Comparison of ENCODE assay signal across 13 mouse cellular contexts in genomic region chr7:115706141-115706540, GRCm38 (mm10).
DNase-seq lines count a peak whose midpoint lies in the region; ATAC-seq lines count a peak whose summit lies in the region.
"Had no signal": no experiment of that assay in that cellular context is flagged by ENCODE, and none has a peak within 500 bp of the region (broad histone marks: within the 10 kb centered on the region; RNA-seq: fewer than 3 reads in every experiment).

No protein-coding gene starts in this region.

- no peak overlapping the region for H3K4me2 ChIP-seq in neural tube, embryonic 15.5 days
- peak overlapping the region; percentile 26 for H3K4me2 ChIP-seq in heart, embryonic 14.5 days (ENCODE audit: low read length)
- no peak overlapping the region for H3K4me2 ChIP-seq in liver, embryonic 12.5 days
- H3K4me2 ChIP-seq: hindbrain, embryonic 13.5 days had no signal

- H3K27ac ChIP-seq in heart, embryonic 10.5 days = peak overlapping the region; percentile 29; the same call in 1 of the 2 replicates
- H3K27ac ChIP-seq in neural tube, embryonic 15.5 days (replicated peaks) = peak overlapping the region; percentile 28; the same call in 1 of the 2 replicates
- H3K27ac ChIP-seq in heart, embryonic 14.5 days (replicated peaks in 1 of 2; ENCODE audit: control insufficient read depth in 1 of 2, insufficient read depth in 1 of 2, low read depth in 2 of 2, low read length in 2 of 2) = peak overlapping the region; percentile 45 to 49
- no peak overlapping the region for H3K27ac ChIP-seq in liver, embryonic 12.5 days
- H3K27ac ChIP-seq: hindbrain, embryonic 13.5 days had no signal

- peak; percentile 76 for DNase-seq in heart, embryonic 10.5 days (ENCODE audit: low spot score)
- DNase-seq in heart, adult 11 months = no peak
- no peak for DNase-seq in neural tube, embryonic 10.5 days (ENCODE audit: extremely low spot score, low spot score)
- DNase-seq in lung, postnatal 25 days (ENCODE audit: low spot score) = peak; percentile 1
- no peak for DNase-seq in spleen, adult 18-20 months
- DNase-seq: cerebellum, postnatal 10 days; kidney, adult 9 months; thymus, postnatal 36 days had no signal

- H3K27me3 ChIP-seq in heart, embryonic 10.5 days (ENCODE audit: insufficient read depth, poor library complexity, severe bottlenecking) = no peaks in the 10 kb centered on the region
- no peaks in the 10 kb centered on the region for H3K27me3 ChIP-seq in neural tube, embryonic 15.5 days (replicated peaks)
- no peaks in the 10 kb centered on the region for H3K27me3 ChIP-seq in heart, embryonic 14.5 days (ENCODE audit: control insufficient read depth, insufficient read depth, low read length)
- no peaks in the 10 kb centered on the region for H3K27me3 ChIP-seq in liver, embryonic 12.5 days (replicated peaks)
- H3K27me3 ChIP-seq: hindbrain, embryonic 13.5 days had no signal

- 6% methylated on average over 2 of the region's 2 CpGs for WGBS in heart, embryonic 10.5 days
- 23% methylated on average over 2 of the region's 2 CpGs for WGBS in neural tube, embryonic 15.5 days
- WGBS in heart, embryonic 14.5 days = 5% methylated on average over 2 of the region's 2 CpGs
- WGBS in liver, embryonic 12.5 days (ENCODE audit: insufficient replicate concordance) = 48% methylated on average over 2 of the region's 2 CpGs

- peaks cover 31% of the 10 kb centered on the region for H3K4me1 ChIP-seq in heart, embryonic 10.5 days
- H3K4me1 ChIP-seq in neural tube, embryonic 15.5 days = no peaks in the 10 kb centered on the region
- H3K4me1 ChIP-seq in heart, embryonic 14.5 days (ENCODE audit: control insufficient read depth in 2 of 2, insufficient read depth in 2 of 2, low read length in 2 of 2) = peaks cover 8 to 24% of the 10 kb centered on the region in 2 experiments
- no peaks in the 10 kb centered on the region for H3K4me1 ChIP-seq in liver, embryonic 12.5 days
- H3K4me1 ChIP-seq: hindbrain, embryonic 13.5 days; megakaryocyte, embryonic 14.5 days had no signal

- no peak overlapping the region for H3K4me3 ChIP-seq in heart, embryonic 10.5 days
- H3K4me3 ChIP-seq in neural tube, embryonic 15.5 days (replicated peaks) = no peak overlapping the region
- no peak overlapping the region for H3K4me3 ChIP-seq in heart, embryonic 14.5 days (ENCODE audit: control insufficient read depth in 1 of 2, insufficient read depth in 1 of 2, low read depth in 1 of 2, low read length in 2 of 2)
- H3K4me3 ChIP-seq in liver, embryonic 12.5 days = no peak overlapping the region
- H3K4me3 ChIP-seq: hindbrain, embryonic 13.5 days; megakaryocyte, embryonic 14.5 days had no signal

- ATAC-seq in neural tube, embryonic 15.5 days (ENCODE audit: low FRiP score) = no peak
- no peak for ATAC-seq in heart, embryonic 14.5 days (ENCODE audit: insufficient number of reproducible peaks, insufficient read depth, low FRiP score, low read depth)
- ATAC-seq in liver, embryonic 12.5 days = no peak

- H3K36me3 ChIP-seq in heart, embryonic 10.5 days = no peaks in the 10 kb centered on the region
- no peaks in the 10 kb centered on the region for H3K36me3 ChIP-seq in neural tube, embryonic 15.5 days
- H3K36me3 ChIP-seq in heart, embryonic 14.5 days (ENCODE audit: control insufficient read depth, insufficient read depth, low read length) = no peaks in the 10 kb centered on the region
- peaks cover 3% of the 10 kb centered on the region; the same call in 1 of the 2 replicates for H3K36me3 ChIP-seq in liver, embryonic 12.5 days
- H3K36me3 ChIP-seq: hindbrain, embryonic 13.5 days had no signal

- H3K9me3 ChIP-seq in heart, embryonic 10.5 days = no peaks in the 10 kb centered on the region
- no peaks in the 10 kb centered on the region for H3K9me3 ChIP-seq in neural tube, embryonic 15.5 days (replicated peaks)
- H3K9me3 ChIP-seq in heart, embryonic 14.5 days (ENCODE audit: control insufficient read depth, low read length) = no peaks in the 10 kb centered on the region
- no peaks in the 10 kb centered on the region for H3K9me3 ChIP-seq in liver, embryonic 12.5 days (replicated peaks)
- H3K9me3 ChIP-seq: hindbrain, embryonic 13.5 days; megakaryocyte, embryonic 14.5 days had no signal

- H3K9ac ChIP-seq in neural tube, embryonic 15.5 days (replicated peaks) = no peak overlapping the region
- no peak overlapping the region for H3K9ac ChIP-seq in heart, embryonic 14.5 days (ENCODE audit: low read length)
- no peak overlapping the region for H3K9ac ChIP-seq in liver, embryonic 12.5 days
- H3K9ac ChIP-seq: hindbrain, embryonic 13.5 days had no signal

Comparison
In these comparisons a context has a peak if more than half of its experiments do, and no peak if none do; other contexts are left out.
1. DNase-seq: peak in heart, embryonic 10.5 days (single experiment) and lung, postnatal 25 days (single experiment); none in heart, adult 11 months (single experiment), neural tube, embryonic 10.5 days (single experiment) and spleen, adult 18-20 months (0 of 2).